Mouse (Mus musculus): ENCODE data around the gene Hoxa9.

DNA sequence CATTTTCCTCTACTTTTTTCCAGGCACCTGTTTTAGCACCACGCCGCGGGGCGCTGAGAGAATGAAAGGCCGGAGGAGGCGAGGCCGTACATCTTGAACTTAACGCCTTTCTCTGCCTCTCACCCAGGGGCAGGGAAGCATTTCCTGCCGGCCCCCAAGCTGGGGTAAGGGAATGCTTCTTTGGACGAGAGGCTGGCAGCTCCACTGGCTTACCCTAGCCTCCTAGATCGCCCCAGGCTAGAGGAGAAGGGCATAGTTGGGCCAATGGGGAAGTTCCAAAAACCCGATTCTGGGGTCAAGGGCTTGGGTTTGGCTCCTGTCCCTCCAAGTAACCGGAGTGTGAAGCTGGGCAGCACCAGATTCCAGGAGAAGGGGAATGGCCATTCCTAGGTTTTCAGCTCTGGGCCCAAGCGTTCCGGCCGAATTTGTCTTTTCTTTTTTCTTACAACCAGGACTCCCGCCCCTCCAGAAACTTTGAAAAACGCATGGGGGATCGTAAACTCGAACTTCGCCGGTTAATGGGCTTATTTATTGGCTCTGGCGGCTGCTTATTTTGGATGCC lies 2.2 kb upstream of the Hoxa9 start:
- TF ChIP-seq POLR2A (IDR thresholded peaks at IDR 0.05; ENCODE audit: control insufficient read depth, low read depth, low read length) (no peak), CTCF (IDR thresholded peaks at IDR 0.05; ENCODE audit: control insufficient read depth, insufficient read depth, insufficient replicate concordance, low read depth, low read length) (no peak)

Data from testis, adult 2 months (tissue).